Comparison of ENCODE assay signal across 10 mouse cellular contexts in the genomic region with DNA sequence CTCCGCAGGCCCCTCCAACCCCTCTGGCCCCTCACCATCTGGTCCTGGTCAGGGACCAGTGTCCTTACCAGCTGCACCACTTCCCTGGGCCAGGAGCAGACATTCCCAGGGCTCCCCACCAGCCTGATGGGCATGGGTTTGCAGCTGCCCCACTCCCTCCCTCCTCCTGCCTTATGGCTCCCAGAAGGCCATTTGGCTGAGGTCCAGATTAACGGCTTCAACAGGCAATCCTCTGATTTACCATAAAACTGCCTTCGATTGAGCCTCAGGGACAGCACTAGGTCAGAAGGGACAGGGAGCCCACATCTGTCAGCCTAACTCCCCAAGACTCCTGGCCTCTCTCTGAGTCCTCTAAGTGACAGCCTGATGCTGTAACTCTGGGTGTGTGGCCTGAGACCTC.
A peak's percentile ranks its signal among the peaks of the same experiment; 100 is the strongest.
DNase-seq lines count a peak whose midpoint lies in the region; ATAC-seq lines count a peak whose summit lies in the region.
"Had no signal": no experiment of that assay in that cellular context is flagged by ENCODE, and none has a peak within 500 bp of the region (broad histone marks: within the 10 kb centered on the region; RNA-seq: fewer than 3 reads in every experiment).

No protein-coding gene starts in this region.

- H3K36me3 ChIP-seq in kidney, embryonic 14.5 days (ENCODE audit: control insufficient read depth, insufficient read depth, low read length), result no peaks in the 10 kb centered on the region
- H3K36me3 ChIP-seq in embryonic facial prominence, embryonic 11.5 days (replicated peaks; ENCODE audit: control insufficient read depth, insufficient read depth, low read depth, low read length), result no peaks in the 10 kb centered on the region
- no peaks in the 10 kb centered on the region for H3K36me3 ChIP-seq in hindbrain, embryonic 14.5 days (replicated peaks; ENCODE audit: control insufficient read depth, insufficient read depth)
- H3K36me3 ChIP-seq in neural tube, embryonic 12.5 days, result no peaks in the 10 kb centered on the region

- H3K27me3 ChIP-seq in kidney, embryonic 14.5 days (ENCODE audit: control insufficient read depth, insufficient read depth, low read length), result no peaks in the 10 kb centered on the region
- no peaks in the 10 kb centered on the region for H3K27me3 ChIP-seq in embryonic facial prominence, embryonic 11.5 days (ENCODE audit: control insufficient read depth, insufficient read depth, low read length)
- no peaks in the 10 kb centered on the region for H3K27me3 ChIP-seq in hindbrain, embryonic 14.5 days (ENCODE audit: control insufficient read depth, insufficient read depth, low read length)
- H3K27me3 ChIP-seq in neural tube, embryonic 12.5 days (replicated peaks), result no peaks in the 10 kb centered on the region

- H3K27ac ChIP-seq in kidney, embryonic 14.5 days (ENCODE audit: low read depth, low read length), result no peak overlapping the region
- no peak overlapping the region for H3K27ac ChIP-seq in embryonic facial prominence, embryonic 11.5 days (replicated peaks; ENCODE audit: low read depth, low read length)
- no peak overlapping the region for H3K27ac ChIP-seq in hindbrain, embryonic 14.5 days
- H3K27ac ChIP-seq in neural tube, embryonic 12.5 days, result no peak overlapping the region
- H3K27ac ChIP-seq: heart, adult 2 months had no signal

- no peak overlapping the region for H3K4me3 ChIP-seq in kidney, embryonic 14.5 days (ENCODE audit: low read length)
- H3K4me3 ChIP-seq in embryonic facial prominence, embryonic 11.5 days (ENCODE audit: low read depth, low read length), result no peak overlapping the region
- H3K4me3 ChIP-seq in hindbrain, embryonic 14.5 days (replicated peaks; ENCODE audit: low read length), result no peak overlapping the region
- no peak overlapping the region for H3K4me3 ChIP-seq in neural tube, embryonic 12.5 days
- H3K4me3 ChIP-seq: heart, adult 2 months had no signal

- H3K4me1 ChIP-seq in kidney, embryonic 14.5 days (ENCODE audit: control insufficient read depth, insufficient read depth, low read length), result peaks cover 5% of the 10 kb centered on the region
- no peaks in the 10 kb centered on the region for H3K4me1 ChIP-seq in embryonic facial prominence, embryonic 11.5 days (ENCODE audit: control insufficient read depth, insufficient read depth, low read length)
- H3K4me1 ChIP-seq in hindbrain, embryonic 14.5 days (replicated peaks; ENCODE audit: control insufficient read depth, insufficient read depth, low read length), result peaks cover 10% of the 10 kb centered on the region
- peaks cover 22% of the 10 kb centered on the region for H3K4me1 ChIP-seq in neural tube, embryonic 12.5 days

- DNase-seq in kidney, adult 18-20 months, result no peak
- peak; percentile 41 for DNase-seq in embryonic facial prominence, embryonic 11.5 days (ENCODE audit: low spot score)
- peak; percentile 73 for DNase-seq in hindbrain, embryonic 14.5 days (ENCODE audit: low spot score)
- DNase-seq in c-Kit-positive CD71-positive TER-119-positive erythroid progenitor cells, embryonic 14.5 days (ENCODE audit: low spot score), result no peak
- DNase-seq: cerebellum, adult 9-10 months; heart, adult 2 months had no signal

- H3K9me3 ChIP-seq in kidney, embryonic 14.5 days (ENCODE audit: control insufficient read depth, low read length), result no peaks in the 10 kb centered on the region
- no peaks in the 10 kb centered on the region for H3K9me3 ChIP-seq in embryonic facial prominence, embryonic 11.5 days (replicated peaks; ENCODE audit: control insufficient read depth, low read length)
- H3K9me3 ChIP-seq in hindbrain, embryonic 14.5 days (ENCODE audit: control insufficient read depth, low read length), result no peaks in the 10 kb centered on the region
- no peaks in the 10 kb centered on the region for H3K9me3 ChIP-seq in neural tube, embryonic 12.5 days

- no peak overlapping the region for H3K9ac ChIP-seq in kidney, embryonic 14.5 days (ENCODE audit: low read depth, low read length)
- no peak overlapping the region for H3K9ac ChIP-seq in embryonic facial prominence, embryonic 11.5 days (replicated peaks; ENCODE audit: low read length)
- H3K9ac ChIP-seq in hindbrain, embryonic 14.5 days, result no peak overlapping the region
- 0 out of 2 replicates have a peak overlapping the region, but pooled peaks have one; percentile 9 for H3K9ac ChIP-seq in neural tube, embryonic 12.5 days

- peak; percentile 50; the same call in 1 of the 2 replicates for ATAC-seq in kidney, embryonic 14.5 days (ENCODE audit: low FRiP score, low TSS enrichment)
- peak; percentile 75 for ATAC-seq in embryonic facial prominence, embryonic 11.5 days (replicated peaks; ENCODE audit: insufficient number of reproducible peaks, low FRiP score, low TSS enrichment, low read depth)
- ATAC-seq in hindbrain, embryonic 14.5 days (ENCODE audit: low FRiP score), result peak; percentile 82
- ATAC-seq in neural tube, embryonic 12.5 days (ENCODE audit: low FRiP score, low read depth), result peak; percentile 89
- ATAC-seq in monocyte, adult 5-6 weeks (replicated peaks; ENCODE audit: insufficient number of reproducible peaks, low FRiP score, low TSS enrichment, poor library complexity, severe bottlenecking), result no peak
- ATAC-seq in activated CD4-positive, CD25-positive, alpha-beta regulatory T cell, adult 4 months, result no peak

- no peak overlapping the region for H3K4me2 ChIP-seq in kidney, embryonic 14.5 days (replicated peaks; ENCODE audit: low read depth, low read length)
- no peak overlapping the region for H3K4me2 ChIP-seq in embryonic facial prominence, embryonic 11.5 days (ENCODE audit: low read depth, low read length)
- H3K4me2 ChIP-seq in hindbrain, embryonic 14.5 days (replicated peaks), result no peak overlapping the region
- 0 out of 2 replicates have a peak overlapping the region, but pooled peaks have one; percentile 4 for H3K4me2 ChIP-seq in neural tube, embryonic 12.5 days (replicated peaks)

- 18% methylated on average over 3 of the region's 3 CpGs for WGBS in kidney, embryonic 14.5 days
- WGBS in embryonic facial prominence, embryonic 11.5 days, result 37% methylated on average over 3 of the region's 3 CpGs
- WGBS in hindbrain, embryonic 14.5 days, result 3% methylated on average over 3 of the region's 3 CpGs
- 8% methylated on average over 3 of the region's 3 CpGs for WGBS in neural tube, embryonic 12.5 days

Comparison
In these comparisons a context has a peak if more than half of its experiments do, and no peak if none do; other contexts are left out.
1. ATAC-seq: peak in kidney, embryonic 14.5 days (single experiment), embryonic facial prominence, embryonic 11.5 days (single experiment), hindbrain, embryonic 14.5 days (single experiment) and neural tube, embryonic 12.5 days (single experiment); none in monocyte, adult 5-6 weeks (single experiment) and activated CD4-positive, CD25-positive, alpha-beta regulatory T cell, adult 4 months (single experiment).
2. DNase-seq: peak in embryonic facial prominence, embryonic 11.5 days (single experiment) and hindbrain, embryonic 14.5 days (single experiment); none in kidney, adult 18-20 months (single experiment) and c-Kit-positive CD71-positive TER-119-positive erythroid progenitor cells, embryonic 14.5 days (single experiment).